Mouse (Mus musculus) forebrain, postnatal 0 days (tissue): ENCODE measurements around the gene Mvk. TPM values are rescaled to one million over a fixed set of nuclear protein-coding genes. Genes with fewer than 3 reads are reported as not detected.

Source experiments
- ATAC-seq: fragments of 200-750 bp; cut with Nextera tagmentation; 2 replicates; pipeline ENCODE4 v1.8.0; 2017; ENCODE audit warnings: mild to moderate bottlenecking, moderate library complexity
- DNase-seq: peaks from one replicate; pipeline ENCODE4 v3.0.0-alpha.2; 2015
- H3K27ac ChIP-seq: fragments of 300-500 bp; sonication (generic); 2 replicates; pipeline ENCODE4 v1.5.1; 2014; ENCODE audit warnings: low read depth, mild to moderate bottlenecking, antibody characterized with exemption, low read length, moderate library complexity, mixed read lengths
- H3K27me3 ChIP-seq: fragments of 300-500 bp; sonication (generic); 2 replicates; pipeline ENCODE4 v1.6.1; 2014; ENCODE audit warnings: mild to moderate bottlenecking, low read length, mixed read lengths; ENCODE audit not compliant: insufficient read depth
- H3K36me3 ChIP-seq: fragments of 300-500 bp; sonication (generic); 2 replicates; pipeline ENCODE4 v1.6.1; 2014; ENCODE audit warnings: mild to moderate bottlenecking, moderate library complexity; ENCODE audit not compliant: insufficient read depth
- H3K4me1 ChIP-seq: fragments of 300-500 bp; sonication (generic); 2 replicates; pipeline ENCODE4 v1.6.1; 2014; ENCODE audit warnings: antibody characterized with exemption; ENCODE audit not compliant: insufficient read depth
- H3K4me2 ChIP-seq: fragments of 300-500 bp; sonication (generic); 2 replicates; pipeline ENCODE4 v1.6.1; 2014; ENCODE audit warnings: low read depth, mild to moderate bottlenecking, moderate library complexity
- H3K4me3 ChIP-seq: fragments of 300-500 bp; sonication (generic); 2 replicates; pipeline ENCODE4 v1.5.1; 2014; ENCODE audit warnings: low read depth, low read length, mixed read lengths
- H3K9ac ChIP-seq: fragments of 300-500 bp; sonication (generic); 2 replicates; pipeline ENCODE4 v1.6.1; 2014; ENCODE audit warnings: mild to moderate bottlenecking
- H3K9me3 ChIP-seq: fragments of 300-500 bp; sonication (generic); 2 replicates; pipeline ENCODE4 v1.6.1; 2016; ENCODE audit warnings: low read length
- CTCF ChIP-seq: sonication (generic); IDR thresholded peaks from 2 replicates; pipeline ENCODE4 v1.5.1; 2016; ENCODE audit warnings: antibody characterized with exemption, control low read depth, low read depth
- WGBS: fragments of 180-500 bp; shearing (Covaris S2); extraction: QIAGEN DNeasy Blood & Tissue Kit; methylation state at CpG from one replicate; pipeline ENCODE4 v1.1.7; 2014; 5-methylcytosine and 5-hydroxymethylcytosine counted together
- polyA plus RNA-seq: library from polyadenylated mRNA; unstranded; fragments of >200 nt; fragmentation: Nextera tagmentation; extraction: Ambion mirVana; gene quantifications from 2 replicates; pipeline ENCODE4 v1.2.1, GENCODE M21; 2015
- total RNA-seq: library from RNA; depleted of rRNA; stranded (reverse); fragments of >200 nt; gene quantifications from 2 replicates; pipeline ENCODE4 v1.2.3, GENCODE M21; 2014

Gene Mvk
- total and polyA plus RNA-seq, 2 experiments from 2014 or later, result 65.7 to 99.3 TPM

- H3K9ac ChIP-seq, result no peak overlapping the region
- peak overlapping the region; percentile 20 for H3K4me3 ChIP-seq
- WGBS, result 5% methylated on average over 12 of the region's 13 CpGs
- H3K27ac ChIP-seq, result peak overlapping the region; percentile 29
- H3K27me3 ChIP-seq, result peaks cover 3% of the 10 kb centered on the region
- H3K9me3 ChIP-seq, result no peaks in the 10 kb centered on the region
- ATAC-seq, result peak; percentile 79
- no peaks in the 10 kb centered on the region for H3K36me3 ChIP-seq
- no peaks in the 10 kb centered on the region; the same call in 1 of the 2 replicates for H3K4me1 ChIP-seq
- peak overlapping the region; percentile 47 for H3K4me2 ChIP-seq
- TF ChIP-seq CTCF, result no peak
- DNase-seq, result peak; percentile 74
These were observed 23.4 kb downstream of the Mvk start for GRCm38 (mm10) chr5:114467430-114467829.

- Histone ChIP-seq H3K27me3 (peaks cover 3% of the 10 kb centered on the region; the same call in 1 of the 2 replicates), H3K4me2 (no peak overlapping the region), H3K36me3 (no peaks in the 10 kb centered on the region), H3K4me1 (no peaks in the 10 kb centered on the region; the same call in 1 of the 2 replicates), H3K4me3 (no peak overlapping the region), H3K27ac (peak overlapping the region; percentile 29; the same call in 1 of the 2 replicates), H3K9ac (no peak overlapping the region), H3K9me3 (no peaks in the 10 kb centered on the region)
- TF ChIP-seq CTCF, result no peak
- 23% methylated on average over 4 of the region's 4 CpGs for WGBS
- no peak for ATAC-seq
- DNase-seq, result no peak
These were observed 23.9 kb downstream of the Mvk start for GRCm38 (mm10) chr5:114468007-114468406.

- H3K4me3 ChIP-seq, result no peak overlapping the region
- H3K4me2 ChIP-seq, result no peak overlapping the region
- TF ChIP-seq CTCF, result no peak
- DNase-seq (no peak), ATAC-seq (no peak)
- no peak overlapping the region for H3K9ac ChIP-seq
- peaks cover 3% of the 10 kb centered on the region; the same call in 1 of the 2 replicates for H3K27me3 ChIP-seq
- no peaks in the 10 kb centered on the region for H3K9me3 ChIP-seq
- 81% methylated on average over 3 of the region's 3 CpGs for WGBS
- no peaks in the 10 kb centered on the region for H3K36me3 ChIP-seq
- no peak overlapping the region for H3K27ac ChIP-seq
- peaks cover 9% of the 10 kb centered on the region for H3K4me1 ChIP-seq
These were observed 26.3 kb downstream of the Mvk start for GRCm38 (mm10) chr5:114470359-114470758.

GRCm38 (mm10) chr5:114474741-114475491 lies 30.8 kb downstream of the Mvk start:
- TF ChIP-seq CTCF, result no peak
- Histone ChIP-seq H3K36me3 (no peaks in the 10 kb centered on the region), H3K4me3 (no peak overlapping the region), H3K27ac (peak overlapping the region; percentile 69; the same call in 1 of the 2 replicates), H3K4me2 (peak overlapping the region; percentile 40), H3K27me3 (peaks cover 7% of the 10 kb centered on the region), H3K9ac (no peak overlapping the region), H3K4me1 (peaks cover 9% of the 10 kb centered on the region), H3K9me3 (no peaks in the 10 kb centered on the region)
- peak; percentile 61; the same call in 1 of the 2 replicates for ATAC-seq
- peak; percentile 83 for DNase-seq
- WGBS, result 18% methylated on average over 35 of the region's 35 CpGs

GRCm38 (mm10) chr5:114478267-114478666 lies 34.2 kb downstream of the Mvk start:
- TF ChIP-seq CTCF, result no peak
- Histone ChIP-seq H3K9me3 (no peaks in the 10 kb centered on the region), H3K4me3 (no peak overlapping the region), H3K4me2 (no peak overlapping the region), H3K27me3 (peaks cover 7% of the 10 kb centered on the region), H3K27ac (no peak overlapping the region), H3K9ac (no peak overlapping the region), H3K4me1 (peaks cover 9% of the 10 kb centered on the region), H3K36me3 (no peaks in the 10 kb centered on the region)
- DNase-seq (no peak), ATAC-seq (no peak)
- WGBS, result 51% methylated on average over 12 of the region's 12 CpGs

- H3K27ac ChIP-seq, result no peak overlapping the region
- WGBS, result 5% methylated on average over 14 of the region's 14 CpGs
- TF ChIP-seq CTCF, result no peak
- H3K27me3 ChIP-seq, result peaks cover 4% of the 10 kb centered on the region; the same call in 1 of the 2 replicates
- no peak overlapping the region for H3K4me2 ChIP-seq
- no peaks in the 10 kb centered on the region for H3K36me3 ChIP-seq
- DNase-seq (no peak), ATAC-seq (peak; percentile 45; the same call in 1 of the 2 replicates)
- H3K9me3 ChIP-seq, result no peaks in the 10 kb centered on the region
- H3K9ac ChIP-seq, result no peak overlapping the region
- H3K4me3 ChIP-seq, result no peak overlapping the region
- H3K4me1 ChIP-seq, result no peaks in the 10 kb centered on the region
These were observed 38.5 kb downstream of the Mvk start for GRCm38 (mm10) chr5:114482587-114483011.

- DNase-seq (no peak), ATAC-seq (no peak)
- no peaks in the 10 kb centered on the region for H3K36me3 ChIP-seq
- 95% methylated on average over 14 of the region's 14 CpGs for WGBS
- no peak overlapping the region for H3K4me3 ChIP-seq
- no peak overlapping the region for H3K9ac ChIP-seq
- no peaks in the 10 kb centered on the region; the same call in 1 of the 2 replicates for H3K27me3 ChIP-seq
- no peak overlapping the region for H3K27ac ChIP-seq
- H3K4me2 ChIP-seq, result no peak overlapping the region
- no peak for TF ChIP-seq CTCF
- no peaks in the 10 kb centered on the region for H3K9me3 ChIP-seq
- H3K4me1 ChIP-seq, result no peaks in the 10 kb centered on the region
These were observed 41.6 kb downstream of the Mvk start for GRCm38 (mm10) chr5:114485685-114486084.
